Mouse (Mus musculus) forebrain, embryonic 15.5 days (tissue): Measurements from ENCODE around the gene Rnaseh2b. TPM values are rescaled to one million over a fixed set of nuclear protein-coding genes. Genes with fewer than 3 reads are reported as not detected.
A peak's percentile ranks its signal among the peaks of the same experiment; 100 is the strongest.

Experiments used
- ATAC-seq: fragments of 200-750 bp; cut with Nextera tagmentation; replicated peaks from 2 replicates; pipeline ENCODE4 v1.8.0; 2017; ENCODE audit warnings: mild to moderate bottlenecking, moderate TSS enrichment, moderate library complexity
- H3K27ac ChIP-seq: fragments of 300-500 bp; sonication (generic); replicated peaks from 2 replicates; pipeline ENCODE4 v1.5.1; 2015; ENCODE audit warnings: mild to moderate bottlenecking, inconsistent platforms
- H3K27me3 ChIP-seq: fragments of 300-500 bp; sonication (generic); 2 replicates; pipeline ENCODE4 v1.6.1; 2015; ENCODE audit warnings: inconsistent platforms
- H3K36me3 ChIP-seq: fragments of 300-500 bp; sonication (generic); 2 replicates; pipeline ENCODE4 v1.6.1; 2015; ENCODE audit warnings: mild to moderate bottlenecking, inconsistent platforms
- H3K4me1 ChIP-seq: fragments of 300-500 bp; sonication (generic); 2 replicates; pipeline ENCODE4 v1.6.1; 2015; ENCODE audit warnings: inconsistent platforms
- H3K4me2 ChIP-seq: fragments of 300-500 bp; sonication (generic); replicated peaks from 2 replicates; pipeline ENCODE4 v1.6.1; 2015; ENCODE audit warnings: mild to moderate bottlenecking, inconsistent platforms
- H3K4me3 ChIP-seq: fragments of 300-500 bp; sonication (generic); 2 replicates; pipeline ENCODE4 v1.5.1; 2015; ENCODE audit warnings: mild to moderate bottlenecking, inconsistent platforms
- H3K9ac ChIP-seq: fragments of 300-500 bp; sonication (generic); replicated peaks from 2 replicates; pipeline ENCODE4 v1.6.1; 2015; ENCODE audit warnings: mild to moderate bottlenecking, inconsistent platforms
- H3K9me3 ChIP-seq: fragments of 300-500 bp; sonication (generic); 2 replicates; pipeline ENCODE4 v1.6.1; 2016; ENCODE audit warnings: inconsistent platforms
- WGBS: fragments of 180-500 bp; shearing (Covaris S2); methylation state at CpG from one replicate; pipeline ENCODE4 v1.1.7; 2015; ENCODE audit warnings: mixed read lengths; 5-methylcytosine and 5-hydroxymethylcytosine counted together
- polyA plus RNA-seq: library from polyadenylated mRNA; unstranded; fragments of >200 nt; fragmentation: Nextera tagmentation; extraction: Ambion mirVana; gene quantifications from 2 replicates; pipeline ENCODE4 v1.2.1, GENCODE M21; 2015

Gene Rnaseh2b
- polyA plus RNA-seq, 1 experiment from 2014 or later, result 68.4 TPM

DNA sequence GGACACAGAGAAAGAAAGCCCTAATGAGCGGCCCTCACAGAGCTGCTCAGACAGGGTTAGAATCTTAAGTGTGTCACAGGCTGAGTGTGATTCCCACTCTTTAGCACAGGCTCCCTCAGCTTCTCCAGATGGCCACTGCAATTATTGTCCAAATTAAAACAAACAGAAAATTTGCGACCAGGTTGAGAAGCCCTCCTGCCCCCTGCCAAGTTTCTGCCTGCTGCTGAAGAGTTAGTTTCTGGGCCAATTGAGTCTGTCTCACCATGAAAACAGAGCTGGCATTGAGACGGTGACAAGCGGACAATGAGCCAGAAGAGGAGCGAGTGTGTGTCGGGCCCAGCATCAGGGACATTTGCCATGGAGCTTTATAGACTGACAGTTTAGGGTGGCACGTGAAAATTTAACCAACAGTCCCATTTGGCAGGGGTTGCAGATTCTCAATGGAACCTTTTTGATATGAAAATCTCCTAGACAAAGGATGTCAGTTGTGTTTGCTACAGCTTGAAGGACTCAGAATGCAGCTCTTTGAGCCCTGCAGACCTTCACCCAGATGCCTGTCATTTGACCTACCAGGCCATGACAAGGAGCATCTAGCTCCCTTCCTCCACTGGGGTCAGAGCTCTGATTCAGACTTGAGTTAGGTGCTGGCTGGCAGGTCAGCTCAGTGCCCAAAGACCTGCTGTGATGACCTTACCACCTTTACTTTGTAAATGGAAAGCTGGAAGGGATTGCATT, 123.8 kb downstream of the Rnaseh2b start:
- no peaks in the 10 kb centered on the region for H3K36me3 ChIP-seq
- ATAC-seq, result peak; percentile 95
- H3K4me3 ChIP-seq, result no peak overlapping the region
- H3K9me3 ChIP-seq, result no peaks in the 10 kb centered on the region
- WGBS, result 4% methylated on average over 7 of the region's 7 CpGs
- H3K27ac ChIP-seq, result peak overlapping the region; percentile 92
- H3K27me3 ChIP-seq, result no peaks in the 10 kb centered on the region
- H3K4me2 ChIP-seq, result 0 out of 2 replicates have a peak overlapping the region, but pooled peaks have one; percentile 1
- no peak overlapping the region for H3K9ac ChIP-seq
- H3K4me1 ChIP-seq, result peaks cover 33% of the 10 kb centered on the region

DNA sequence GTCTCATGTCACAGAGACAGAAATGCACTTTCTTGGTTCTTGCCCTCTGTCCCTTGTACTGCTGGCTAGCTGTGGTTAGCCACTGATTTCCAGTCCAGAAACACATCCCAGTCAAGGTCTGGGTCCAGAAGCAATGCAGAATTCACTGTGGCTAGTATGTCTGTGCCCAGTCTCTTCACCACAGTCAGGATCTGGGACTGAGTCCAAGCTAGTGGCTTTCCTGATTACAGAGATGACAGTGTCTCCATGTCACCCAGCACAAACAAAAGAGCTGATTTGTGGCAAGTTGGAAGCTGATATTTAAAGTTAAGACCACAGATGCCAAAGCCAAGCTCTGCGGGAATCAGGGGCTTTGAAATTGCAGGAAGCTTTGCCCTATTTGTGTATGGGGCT, 124.3 kb downstream of the Rnaseh2b start:
- Histone ChIP-seq H3K27me3 (no peaks in the 10 kb centered on the region), H3K4me3 (no peak overlapping the region), H3K4me1 (peaks cover 33% of the 10 kb centered on the region), H3K9me3 (no peaks in the 10 kb centered on the region), H3K27ac (peak overlapping the region; percentile 92), H3K4me2 (no peak overlapping the region), H3K9ac (no peak overlapping the region), H3K36me3 (no peaks in the 10 kb centered on the region)
- ATAC-seq, result peak; percentile 84
- 9% methylated on average over 1 of the region's 1 CpGs for WGBS

DNA sequence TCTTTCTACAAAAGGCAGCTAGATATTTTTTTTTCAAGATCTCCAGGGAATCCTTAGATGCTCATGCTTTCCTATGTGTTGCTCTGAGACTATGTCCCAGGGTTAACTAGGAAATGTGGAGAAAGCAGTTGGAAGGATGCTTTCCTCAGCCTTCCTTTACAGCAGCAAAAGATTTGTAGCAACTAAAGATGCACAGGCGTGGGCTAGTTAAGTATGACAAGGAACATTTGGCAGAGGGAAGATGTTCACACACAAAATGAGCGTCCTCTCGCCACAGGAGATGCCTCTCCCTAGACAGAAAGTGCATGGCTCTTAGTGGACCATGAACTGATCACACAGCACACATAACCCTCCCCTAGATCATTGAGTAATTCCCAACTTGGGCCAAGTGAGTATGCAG, 125.1 kb downstream of the Rnaseh2b start:
- no peaks in the 10 kb centered on the region for H3K36me3 ChIP-seq
- no peak overlapping the region for H3K4me3 ChIP-seq
- H3K27ac ChIP-seq, result peak overlapping the region; percentile 92
- H3K9me3 ChIP-seq, result no peaks in the 10 kb centered on the region
- no peaks in the 10 kb centered on the region for H3K27me3 ChIP-seq
- H3K4me2 ChIP-seq, result no peak overlapping the region
- H3K9ac ChIP-seq, result no peak overlapping the region
- H3K4me1 ChIP-seq, result peaks cover 36% of the 10 kb centered on the region
- no peak for ATAC-seq
- WGBS, result 71% methylated on average over 3 of the region's 3 CpGs

DNA sequence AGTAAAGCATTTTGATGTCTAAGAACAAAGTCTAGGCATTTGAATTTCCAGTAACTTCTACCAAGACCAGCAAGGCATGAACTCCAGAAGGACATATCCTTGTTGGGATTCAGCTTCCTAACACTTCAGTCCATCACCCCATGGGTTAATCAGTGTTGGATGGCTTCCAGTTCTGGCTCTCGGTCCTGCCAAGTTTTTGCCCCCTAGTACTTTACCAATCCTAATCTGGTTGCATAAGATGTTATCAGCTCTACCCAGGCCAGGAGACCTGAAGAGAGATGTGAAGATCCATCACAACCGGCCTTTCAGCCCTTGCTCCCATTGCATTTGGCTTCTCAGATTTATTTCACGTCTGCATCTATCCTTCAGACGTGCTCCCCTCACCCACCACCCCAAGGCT, 129.9 kb downstream of the Rnaseh2b start:
- Histone ChIP-seq H3K9ac (no peak overlapping the region), H3K36me3 (no peaks in the 10 kb centered on the region), H3K9me3 (no peaks in the 10 kb centered on the region), H3K27ac (no peak overlapping the region), H3K4me2 (no peak overlapping the region), H3K4me1 (peaks cover 22% of the 10 kb centered on the region), H3K27me3 (no peaks in the 10 kb centered on the region), H3K4me3 (no peak overlapping the region)
- WGBS, result 38% methylated on average over 4 of the region's 4 CpGs
- ATAC-seq, result no peak

Other genes with a start within 250 kb of the Rnaseh2b start
- gene Dleu7, start 458 bp downstream of the Rnaseh2b start, polyA plus RNA-seq, result 23.2 and 23.6 TPM in 2 replicates
- 3.5 and 4.3 TPM in 2 replicates for gene Gucy1b2, start 163.7 kb downstream of the Rnaseh2b start, polyA plus RNA-seq